Mouse (Mus musculus): ENCODE measurements around the gene Trim71. TPM values are rescaled to one million over a fixed set of nuclear protein-coding genes. Genes with fewer than 3 reads are reported as not detected.
A peak's percentile ranks its signal among the peaks of the same experiment; 100 is the strongest.

Gene Trim71
- polyA plus RNA-seq, 1 experiment from 2014 or later, result 0.32 TPM

DNA sequence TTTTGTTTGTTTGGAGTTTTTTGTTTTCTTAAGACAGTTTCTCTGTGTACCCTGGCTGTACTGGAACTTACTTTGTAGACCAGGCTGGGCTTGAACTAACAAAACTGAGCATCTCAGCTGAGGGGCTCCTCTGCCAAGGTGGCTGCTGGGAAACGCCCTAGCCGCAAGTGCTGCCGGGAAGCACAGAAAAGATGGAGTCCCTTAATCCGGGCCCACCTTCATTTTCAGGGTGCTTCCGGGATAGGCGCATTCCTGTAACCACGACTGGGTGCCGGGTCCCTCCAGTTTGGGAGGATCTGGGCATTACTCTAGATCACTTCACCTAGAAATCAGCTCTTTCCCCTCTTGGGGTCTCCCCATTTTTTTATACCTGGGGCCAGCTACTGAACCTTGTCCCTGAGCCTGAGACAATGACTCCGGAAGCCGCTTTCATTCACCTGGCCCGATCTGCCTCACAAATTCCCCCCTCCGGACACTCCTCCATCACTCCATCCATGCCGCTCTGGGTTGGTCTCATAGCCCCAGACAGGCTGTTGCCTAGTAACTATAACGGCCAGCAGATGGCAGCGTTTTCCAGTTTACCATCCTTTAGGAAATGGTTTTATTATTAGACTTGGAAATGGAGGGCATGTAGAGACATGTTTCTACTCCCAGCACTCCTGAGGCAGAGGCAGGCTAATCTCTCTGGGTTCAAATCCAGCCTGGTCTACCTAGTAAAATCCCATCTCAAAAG lies 64.2 kb downstream of the Trim71 start:
- 21% methylated on average over 15 of the region's 15 CpGs for WGBS

DNA sequence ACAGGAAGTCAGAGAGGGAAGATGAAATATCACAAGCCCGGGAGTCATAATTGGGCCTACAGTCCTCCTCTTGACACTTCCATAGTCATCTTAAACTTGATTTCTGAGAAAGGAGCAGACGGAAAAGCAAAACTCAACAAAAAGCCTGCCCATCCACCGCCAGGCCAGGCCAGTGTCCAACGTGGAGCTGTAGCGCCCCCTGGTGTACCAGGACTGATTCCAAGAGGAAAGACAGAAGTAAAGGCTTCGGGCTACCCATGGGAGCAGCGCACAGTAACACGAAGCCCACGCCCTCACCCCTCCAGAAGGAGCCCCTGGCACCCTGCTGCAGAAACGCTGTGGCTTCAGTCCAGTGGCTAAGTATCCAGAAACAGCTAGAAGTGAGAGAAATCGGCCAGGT lies 66.0 kb downstream of the Trim71 start:
- H3K4me1 ChIP-seq (replicated peaks), result 0 out of 2 replicates have a peak, but pooled peaks cover 3% of the 10 kb centered on the region
- 0 out of 2 replicates have a peak overlapping the region, but pooled peaks have one; percentile 2 for H3K9ac ChIP-seq
- H3K4me3 ChIP-seq, result no peak overlapping the region
- H3K9me3 ChIP-seq, result no peaks in the 10 kb centered on the region
- 12% methylated on average over 11 of the region's 11 CpGs for WGBS
- peak overlapping the region; percentile 35 for H3K4me2 ChIP-seq
- no peaks in the 10 kb centered on the region for H3K36me3 ChIP-seq
- H3K27ac ChIP-seq (replicated peaks), result no peak overlapping the region
- no peak for ATAC-seq (ENCODE audit: low read depth)
- H3K27me3 ChIP-seq, result no peaks in the 10 kb centered on the region

More for the DNA sequence above, 64.2 kb downstream of the Trim71 start:
- 0 out of 2 replicates have a peak, but pooled peaks cover 3% of the 10 kb centered on the region for H3K4me1 ChIP-seq (replicated peaks)
- H3K4me2 ChIP-seq, result 0 out of 2 replicates have a peak overlapping the region, but pooled peaks have one; percentile 14
- H3K36me3 ChIP-seq, result no peaks in the 10 kb centered on the region
- H3K9ac ChIP-seq, result no peak overlapping the region
- no peaks in the 10 kb centered on the region for H3K27me3 ChIP-seq
- no peak overlapping the region for H3K4me3 ChIP-seq
- 0 out of 2 replicates have a peak, but pooled peaks have one; percentile 40 for ATAC-seq (ENCODE audit: low read depth)
- no peak overlapping the region for H3K27ac ChIP-seq (replicated peaks)
- no peaks in the 10 kb centered on the region for H3K9me3 ChIP-seq

DNA sequence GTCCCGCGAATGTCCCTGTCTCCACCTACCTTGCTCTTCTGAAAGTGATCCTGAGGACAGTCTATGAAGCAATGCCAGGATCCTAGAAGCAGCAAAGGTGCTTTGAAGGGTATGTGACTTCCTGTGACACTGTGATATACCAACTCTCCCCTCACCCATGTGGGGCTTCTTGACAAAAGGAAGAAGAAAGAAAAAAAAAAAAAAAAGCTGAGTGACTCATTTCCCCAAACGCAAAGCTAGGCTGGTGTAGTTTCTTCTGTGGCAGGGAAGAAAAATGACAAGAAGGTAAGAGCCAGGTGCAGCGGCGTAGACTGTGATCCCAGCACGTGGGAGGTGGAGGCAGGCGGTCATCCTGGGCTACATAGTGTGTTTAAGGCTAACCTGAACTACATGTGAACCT lies 67.7 kb downstream of the Trim71 start:
- no peak for ATAC-seq (ENCODE audit: low read depth)
- H3K4me3 ChIP-seq, result no peak overlapping the region
- no peak overlapping the region for H3K9ac ChIP-seq
- no peak overlapping the region for H3K4me2 ChIP-seq
- H3K36me3 ChIP-seq, result no peaks in the 10 kb centered on the region
- 0 out of 2 replicates have a peak, but pooled peaks cover 3% of the 10 kb centered on the region for H3K4me1 ChIP-seq (replicated peaks)
- H3K9me3 ChIP-seq, result no peaks in the 10 kb centered on the region
- no peak overlapping the region for H3K27ac ChIP-seq (replicated peaks)
- 82% methylated on average over 7 of the region's 7 CpGs for WGBS
- no peaks in the 10 kb centered on the region for H3K27me3 ChIP-seq

DNA sequence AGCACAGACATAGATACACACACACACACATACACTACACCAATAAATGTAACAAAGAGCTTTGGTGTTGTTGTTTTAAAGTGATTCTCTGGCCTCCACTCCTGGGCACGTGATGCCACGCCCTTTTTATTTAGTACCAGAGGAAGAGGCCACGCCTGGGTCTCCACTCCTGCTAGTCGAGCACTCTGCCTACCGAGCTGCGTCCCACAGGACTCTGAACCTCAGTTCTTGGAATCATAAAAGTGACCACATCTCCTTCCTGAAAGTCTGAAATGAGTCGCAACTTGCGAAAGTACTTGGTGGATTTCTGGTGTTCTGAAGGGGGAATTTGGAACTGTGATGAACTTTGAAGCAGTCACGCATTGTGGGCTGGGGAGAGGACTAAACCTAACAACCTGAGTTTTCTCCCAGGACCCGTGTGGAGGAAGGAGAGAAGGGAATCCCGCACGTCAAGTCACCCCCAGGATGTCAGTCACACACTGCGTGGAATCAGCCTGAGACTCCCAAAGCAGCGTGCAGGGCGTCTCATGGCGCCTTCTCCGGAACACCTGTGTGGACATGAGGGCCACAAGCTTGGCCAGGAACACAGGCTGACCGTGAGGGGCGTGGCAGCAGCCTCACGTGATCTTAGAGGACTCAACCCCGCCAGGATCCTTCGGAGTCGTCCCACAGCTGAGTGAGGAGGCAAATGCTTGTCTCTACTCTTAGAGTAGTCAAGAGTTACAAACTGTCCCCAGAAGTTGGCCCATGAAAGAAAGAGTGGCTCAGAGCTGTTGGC lies 76.5 kb downstream of the Trim71 start:
- Histone ChIP-seq H3K4me1 (replicated peaks) (no peaks in the 10 kb centered on the region), H3K9ac (no peak overlapping the region), H3K36me3 (no peaks in the 10 kb centered on the region), H3K27ac (replicated peaks) (no peak overlapping the region), H3K9me3 (no peaks in the 10 kb centered on the region), H3K27me3 (no peaks in the 10 kb centered on the region), H3K4me3 (no peak overlapping the region), H3K4me2 (no peak overlapping the region)
- WGBS, result 85% methylated on average over 23 of the region's 23 CpGs
- ATAC-seq (ENCODE audit: low read depth), result no peak

DNA sequence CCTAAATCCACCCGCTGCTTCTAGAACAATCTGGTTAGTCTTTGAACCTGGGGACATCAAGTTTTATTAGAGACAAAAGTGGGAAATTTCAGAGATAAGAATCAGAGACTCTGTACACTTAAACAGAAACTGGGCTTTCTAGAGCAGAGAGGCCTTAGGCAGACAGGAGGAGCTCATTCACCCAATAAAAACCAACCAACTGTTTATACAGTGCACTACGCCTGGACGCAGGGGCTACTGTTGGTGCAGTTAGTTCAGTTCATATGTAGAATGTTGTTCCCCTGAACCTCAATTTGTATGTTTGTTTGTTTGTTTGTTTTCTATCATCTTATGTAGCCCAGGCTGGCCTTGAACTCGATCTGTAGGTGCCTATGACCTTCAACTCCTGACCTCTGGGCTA lies 77.4 kb downstream of the Trim71 start:
- Histone ChIP-seq H3K4me3 (no peak overlapping the region), H3K27me3 (no peaks in the 10 kb centered on the region), H3K4me1 (replicated peaks) (no peaks in the 10 kb centered on the region), H3K27ac (replicated peaks) (no peak overlapping the region), H3K4me2 (no peak overlapping the region), H3K36me3 (no peaks in the 10 kb centered on the region), H3K9me3 (no peaks in the 10 kb centered on the region), H3K9ac (no peak overlapping the region)
- WGBS, result 84% methylated on average over 4 of the region's 4 CpGs
- ATAC-seq (ENCODE audit: low read depth), result no peak

DNA sequence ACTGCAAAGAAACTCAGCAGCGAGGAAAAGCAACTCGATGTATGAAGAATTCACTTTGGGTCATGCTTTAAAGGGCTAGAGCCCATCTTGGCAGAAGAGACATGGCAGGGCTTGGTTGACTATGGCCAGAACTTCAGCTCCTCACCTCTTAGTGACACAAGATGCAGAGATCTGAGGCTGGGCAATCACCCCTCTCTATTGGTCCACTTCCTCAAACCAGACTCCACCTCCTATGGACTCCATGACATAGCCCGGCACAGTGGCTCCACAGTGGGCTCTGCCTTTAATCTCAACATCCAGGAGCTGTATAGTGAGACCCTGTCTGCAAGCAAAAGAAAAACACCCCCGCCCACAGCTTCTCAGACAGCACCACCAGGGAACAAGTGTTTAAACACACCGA lies 79.4 kb downstream of the Trim71 start:
- Histone ChIP-seq H3K27ac (replicated peaks) (no peak overlapping the region), H3K9ac (no peak overlapping the region), H3K9me3 (no peaks in the 10 kb centered on the region), H3K4me3 (no peak overlapping the region), H3K4me2 (no peak overlapping the region), H3K4me1 (replicated peaks) (no peaks in the 10 kb centered on the region), H3K36me3 (no peaks in the 10 kb centered on the region), H3K27me3 (no peaks in the 10 kb centered on the region)
- 85% methylated on average over 5 of the region's 5 CpGs for WGBS
- no peak for ATAC-seq (ENCODE audit: low read depth)

DNA sequence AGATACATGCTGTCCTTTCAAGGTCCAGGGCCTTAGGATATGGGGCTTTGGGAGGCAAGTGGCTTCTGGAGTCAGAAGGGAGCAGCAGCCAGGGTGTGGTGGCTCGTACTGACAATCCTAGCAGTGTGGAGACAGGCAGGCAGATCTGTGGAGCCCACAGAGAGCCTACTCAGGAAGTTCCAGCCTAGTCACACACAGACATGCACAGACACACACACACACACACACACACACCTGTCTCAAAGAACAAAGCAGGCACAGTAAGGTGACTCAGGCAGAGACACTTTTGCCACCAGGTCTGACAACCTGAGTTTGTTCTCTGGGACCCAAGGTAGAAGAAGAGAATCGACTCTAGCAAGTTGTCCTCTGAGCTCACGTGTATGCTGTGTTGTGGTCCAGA lies 83.2 kb downstream of the Trim71 start:
- Histone ChIP-seq H3K9me3 (no peaks in the 10 kb centered on the region), H3K27ac (replicated peaks) (no peak overlapping the region), H3K9ac (no peak overlapping the region), H3K36me3 (no peaks in the 10 kb centered on the region), H3K27me3 (no peaks in the 10 kb centered on the region), H3K4me3 (no peak overlapping the region), H3K4me2 (no peak overlapping the region), H3K4me1 (replicated peaks) (no peaks in the 10 kb centered on the region)
- WGBS, result 83% methylated on average over 3 of the region's 3 CpGs
- ATAC-seq (ENCODE audit: low read depth), result no peak

DNA sequence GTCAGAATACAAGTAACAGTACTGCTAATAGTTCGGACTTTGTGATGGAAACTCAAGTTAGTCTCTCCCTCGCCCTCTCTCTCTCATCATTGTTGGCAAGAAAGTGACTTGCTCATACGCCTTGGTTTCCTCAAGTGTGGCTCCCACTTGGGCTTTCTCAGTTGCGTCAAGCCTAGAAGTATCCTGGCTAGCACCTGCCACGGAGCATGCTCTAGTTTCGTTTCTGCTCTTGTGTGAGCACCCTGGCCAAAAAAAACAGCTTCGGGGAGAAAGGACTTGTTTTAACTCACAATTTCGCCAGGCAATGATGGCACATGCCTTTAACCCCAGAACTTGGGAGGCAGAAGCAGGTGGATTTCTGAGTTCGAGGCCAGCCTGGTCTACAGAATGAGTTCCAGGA lies 87.2 kb downstream of the Trim71 start:
- H3K4me3 ChIP-seq, result no peak overlapping the region
- no peak overlapping the region for H3K9ac ChIP-seq
- H3K4me1 ChIP-seq (replicated peaks), result no peaks in the 10 kb centered on the region
- H3K9me3 ChIP-seq, result no peaks in the 10 kb centered on the region
- 94% methylated on average over 9 of the region's 9 CpGs for WGBS
- no peak overlapping the region for H3K4me2 ChIP-seq
- H3K36me3 ChIP-seq, result no peaks in the 10 kb centered on the region
- no peaks in the 10 kb centered on the region for H3K27me3 ChIP-seq
- ATAC-seq (ENCODE audit: low read depth), result no peak
- no peak overlapping the region for H3K27ac ChIP-seq (replicated peaks)

DNA sequence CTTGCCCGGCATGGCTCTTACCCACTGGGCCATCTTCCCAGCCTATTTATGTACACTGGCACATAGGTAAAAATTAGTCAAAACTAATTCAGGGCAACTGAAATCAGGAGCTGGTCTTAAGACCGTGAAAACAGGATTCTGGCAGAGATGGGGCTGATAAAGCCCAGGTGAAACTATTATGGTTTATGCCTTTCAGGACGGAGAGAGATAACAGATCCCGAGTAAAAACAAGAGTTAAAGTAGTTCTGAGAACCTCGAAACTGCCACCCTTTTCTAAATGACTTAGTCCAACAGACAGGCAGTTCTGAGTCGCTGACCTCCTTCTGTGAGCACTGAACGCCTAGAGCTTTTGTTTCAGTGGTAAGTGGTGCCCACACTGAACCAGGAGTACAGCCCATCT lies 92.3 kb downstream of the Trim71 start:
- Histone ChIP-seq H3K4me2 (no peak overlapping the region), H3K36me3 (peaks cover 7% of the 10 kb centered on the region; the same call in 1 of the 2 replicates), H3K27me3 (no peaks in the 10 kb centered on the region), H3K9ac (no peak overlapping the region), H3K4me3 (no peak overlapping the region), H3K4me1 (replicated peaks) (no peaks in the 10 kb centered on the region), H3K27ac (replicated peaks) (no peak overlapping the region), H3K9me3 (no peaks in the 10 kb centered on the region)
- ATAC-seq (ENCODE audit: low read depth), result no peak
- 81% methylated on average over 7 of the region's 7 CpGs for WGBS

DNA sequence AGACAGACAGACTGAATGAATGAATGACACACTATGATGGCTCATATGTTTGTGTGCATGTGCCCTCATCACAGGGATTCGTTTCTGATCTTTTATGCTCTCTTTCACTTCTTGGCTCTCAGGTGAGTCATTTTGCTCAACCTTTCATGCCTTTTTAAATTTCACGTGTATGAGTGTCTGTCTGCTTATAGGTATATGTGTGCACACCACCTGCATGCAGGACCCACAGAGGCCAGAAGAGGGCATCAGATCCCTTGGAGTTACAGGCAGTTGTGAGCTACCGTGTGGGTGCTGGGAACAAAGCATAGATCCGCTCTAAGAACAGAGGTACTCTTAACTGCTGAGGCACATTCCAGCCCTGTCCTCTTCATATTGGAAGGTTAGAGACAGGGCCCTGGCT lies 95.5 kb downstream of the Trim71 start:
- no peak overlapping the region for H3K4me3 ChIP-seq
- H3K9me3 ChIP-seq, result no peaks in the 10 kb centered on the region
- no peak for ATAC-seq (ENCODE audit: low read depth)
- no peaks in the 10 kb centered on the region for H3K27me3 ChIP-seq
- no peak overlapping the region for H3K9ac ChIP-seq
- 95% methylated on average over 4 of the region's 4 CpGs for WGBS
- H3K27ac ChIP-seq (replicated peaks), result no peak overlapping the region
- H3K4me2 ChIP-seq, result no peak overlapping the region
- H3K36me3 ChIP-seq, result peaks cover 29% of the 10 kb centered on the region
- H3K4me1 ChIP-seq (replicated peaks), result no peaks in the 10 kb centered on the region

DNA sequence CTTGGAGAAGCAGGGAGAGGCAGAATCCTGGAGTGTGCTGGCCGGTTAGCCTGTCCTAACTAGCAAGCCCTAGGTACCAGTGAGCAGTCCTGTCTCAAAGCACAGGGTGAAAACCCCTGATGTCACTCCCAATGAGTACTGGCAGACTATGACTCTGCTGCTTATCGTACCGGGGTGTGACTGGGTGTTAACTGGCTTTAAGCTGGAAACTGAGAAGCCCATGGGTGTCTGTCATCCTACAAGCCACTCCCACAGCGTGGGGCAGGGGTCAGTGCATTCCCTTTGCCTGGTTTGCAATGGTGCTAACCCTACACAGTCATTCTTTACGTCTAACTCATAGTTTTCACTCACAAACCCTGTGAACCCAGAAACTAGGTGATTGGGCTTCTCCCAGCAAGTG lies 96.0 kb downstream of the Trim71 start:
- H3K36me3 ChIP-seq, result peaks cover 32% of the 10 kb centered on the region
- H3K9me3 ChIP-seq, result no peaks in the 10 kb centered on the region
- 90% methylated on average over 5 of the region's 5 CpGs for WGBS
- H3K4me3 ChIP-seq, result no peak overlapping the region
- H3K4me2 ChIP-seq, result no peak overlapping the region
- H3K27ac ChIP-seq (replicated peaks), result no peak overlapping the region
- no peak overlapping the region for H3K9ac ChIP-seq
- H3K27me3 ChIP-seq, result no peaks in the 10 kb centered on the region
- H3K4me1 ChIP-seq (replicated peaks), result no peaks in the 10 kb centered on the region
- no peak for ATAC-seq (ENCODE audit: low read depth)

DNA sequence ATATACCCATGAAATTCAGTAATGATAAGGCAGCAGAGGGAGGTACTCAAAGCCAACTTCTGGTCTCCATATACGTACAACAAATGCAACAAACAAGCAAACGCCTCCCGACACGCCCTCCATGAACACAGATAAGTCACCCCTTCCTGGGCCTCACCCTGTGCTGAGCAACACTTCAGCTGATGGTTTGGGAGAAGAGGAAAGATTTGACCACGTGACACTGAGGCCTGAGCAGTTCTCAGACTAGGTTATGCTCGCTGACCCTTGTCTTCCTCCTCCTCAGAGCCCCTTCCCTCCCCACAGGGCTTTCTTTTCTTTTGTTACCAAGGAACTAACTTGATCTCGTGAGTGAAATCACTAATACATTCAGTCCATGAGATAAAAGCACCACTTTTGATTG lies 97.3 kb downstream of the Trim71 start:
- Histone ChIP-seq H3K36me3 (peaks cover 39% of the 10 kb centered on the region), H3K4me2 (no peak overlapping the region), H3K4me1 (replicated peaks) (no peaks in the 10 kb centered on the region), H3K27me3 (no peaks in the 10 kb centered on the region), H3K9me3 (no peaks in the 10 kb centered on the region), H3K27ac (replicated peaks) (no peak overlapping the region), H3K4me3 (no peak overlapping the region), H3K9ac (no peak overlapping the region)
- 75% methylated on average over 7 of the region's 7 CpGs for WGBS
- no peak for ATAC-seq (ENCODE audit: low read depth)

All from neural tube, embryonic 13.5 days (tissue).